ENCODE assay signal across 12 mouse cellular contexts in the genomic region with DNA sequence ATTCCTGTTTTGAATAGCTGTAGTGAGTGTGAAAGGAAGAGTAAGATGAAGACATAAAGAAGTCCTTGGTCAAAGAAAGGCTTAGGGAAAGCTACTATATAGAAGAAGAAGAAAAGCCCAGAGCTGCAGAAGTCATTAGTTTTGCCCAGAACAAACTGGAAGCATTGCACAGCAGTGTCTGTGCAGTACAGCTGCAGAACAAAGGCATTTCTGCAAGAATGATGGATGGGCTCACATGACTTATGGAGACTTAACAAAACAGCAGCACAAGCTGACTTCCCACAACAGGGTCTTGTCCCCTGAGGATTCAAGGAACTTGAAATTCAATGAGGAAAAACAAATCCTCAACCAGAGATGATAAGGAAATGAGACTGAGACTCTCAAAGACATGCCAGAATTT.
DNase-seq lines count a peak whose midpoint lies in the region; ATAC-seq and TF ChIP-seq lines count a peak whose summit lies in the region.
"Had no signal": no experiment of that assay in that cellular context is flagged by ENCODE, and none has a peak within 500 bp of the region (broad histone marks: within the 10 kb centered on the region; RNA-seq: fewer than 3 reads in every experiment).

No protein-coding gene starts in this region.

- TF ChIP-seq POLR2A in limb, embryonic 14.5 days (IDR thresholded peaks at IDR 0.05; ENCODE audit: borderline replicate concordance, extremely low read depth, insufficient read depth, insufficient read length): no peak

- DNase-seq in hindbrain, embryonic 10.5 days (ENCODE audit: low spot score): peak; percentile 15
- no peak for DNase-seq in hindbrain, embryonic 14.5 days (ENCODE audit: low spot score)
- DNase-seq in embryo, embryonic 10.5 days (ENCODE audit: low spot score): peak; percentile 75
- peak; percentile 21 for DNase-seq in limb, embryonic 14.5 days (ENCODE audit: low spot score)
- DNase-seq in spleen, adult 12 weeks (ENCODE audit: low spot score): no peak
- no peak for DNase-seq in spleen, postnatal 14 days (ENCODE audit: low spot score in 2 of 2)
- DNase-seq: cerebellum, postnatal 36 days; liver, embryonic 13.5 days; thymus, adult 18-20 months had no signal

- no peak overlapping the region for H3K4me3 ChIP-seq in hindbrain, embryonic 10.5 days
- no peak overlapping the region for H3K4me3 ChIP-seq in hindbrain, embryonic 14.5 days (replicated peaks; ENCODE audit: low read length)
- H3K4me3 ChIP-seq in hindbrain, embryonic 13.5 days: no peak overlapping the region
- H3K4me3 ChIP-seq in limb, embryonic 14.5 days (replicated peaks; ENCODE audit: low read length): no peak overlapping the region
- H3K4me3 ChIP-seq: liver, embryonic 13.5 days had no signal

- H3K27me3 ChIP-seq in hindbrain, embryonic 10.5 days (ENCODE audit: insufficient read depth, poor library complexity, severe bottlenecking): no peaks in the 10 kb centered on the region
- no peaks in the 10 kb centered on the region for H3K27me3 ChIP-seq in hindbrain, embryonic 14.5 days (ENCODE audit: control insufficient read depth, insufficient read depth, low read length)
- no peaks in the 10 kb centered on the region for H3K27me3 ChIP-seq in hindbrain, embryonic 13.5 days
- no peaks in the 10 kb centered on the region for H3K27me3 ChIP-seq in limb, embryonic 14.5 days (ENCODE audit: control insufficient read depth, insufficient read depth, low read length)
- H3K27me3 ChIP-seq: liver, embryonic 13.5 days had no signal

- H3K4me2 ChIP-seq in hindbrain, embryonic 14.5 days (replicated peaks): no peak overlapping the region
- H3K4me2 ChIP-seq in hindbrain, embryonic 13.5 days: no peak overlapping the region
- no peak overlapping the region for H3K4me2 ChIP-seq in limb, embryonic 14.5 days (replicated peaks; ENCODE audit: low read depth, low read length, severe bottlenecking)
- H3K4me2 ChIP-seq: liver, embryonic 13.5 days had no signal

- H3K27ac ChIP-seq in hindbrain, embryonic 10.5 days: no peak overlapping the region
- no peak overlapping the region for H3K27ac ChIP-seq in hindbrain, embryonic 14.5 days
- no peak overlapping the region for H3K27ac ChIP-seq in hindbrain, embryonic 13.5 days
- H3K27ac ChIP-seq in limb, embryonic 14.5 days (replicated peaks; ENCODE audit: low read depth, low read length): no peak overlapping the region
- H3K27ac ChIP-seq: liver, embryonic 13.5 days; macrophage had no signal

- ATAC-seq in hindbrain, embryonic 14.5 days (ENCODE audit: low FRiP score): no peak
- 0 out of 2 replicates have a peak, but pooled peaks have one; percentile 13 for ATAC-seq in hindbrain, embryonic 13.5 days (ENCODE audit: low FRiP score)
- ATAC-seq in limb, embryonic 14.5 days (ENCODE audit: low FRiP score, low read depth): no peak
- ATAC-seq: intestine, postnatal 0 days had no signal

- no peaks in the 10 kb centered on the region for H3K9me3 ChIP-seq in hindbrain, embryonic 10.5 days
- H3K9me3 ChIP-seq in hindbrain, embryonic 14.5 days (ENCODE audit: control insufficient read depth, low read length): no peaks in the 10 kb centered on the region
- no peaks in the 10 kb centered on the region for H3K9me3 ChIP-seq in hindbrain, embryonic 13.5 days
- no peaks in the 10 kb centered on the region for H3K9me3 ChIP-seq in limb, embryonic 14.5 days (ENCODE audit: control insufficient read depth, low read length)
- H3K9me3 ChIP-seq: liver, embryonic 13.5 days had no signal

- no peaks in the 10 kb centered on the region for H3K36me3 ChIP-seq in hindbrain, embryonic 10.5 days
- H3K36me3 ChIP-seq in hindbrain, embryonic 14.5 days (replicated peaks; ENCODE audit: control insufficient read depth, insufficient read depth): no peaks in the 10 kb centered on the region
- no peaks in the 10 kb centered on the region for H3K36me3 ChIP-seq in hindbrain, embryonic 13.5 days
- no peaks in the 10 kb centered on the region for H3K36me3 ChIP-seq in limb, embryonic 14.5 days (ENCODE audit: control insufficient read depth, insufficient read depth, low read length)
- H3K36me3 ChIP-seq: liver, embryonic 13.5 days had no signal

- peaks cover 8% of the 10 kb centered on the region; the same call in 1 of the 2 replicates for H3K4me1 ChIP-seq in hindbrain, embryonic 10.5 days (replicated peaks)
- no peaks in the 10 kb centered on the region for H3K4me1 ChIP-seq in hindbrain, embryonic 14.5 days (replicated peaks; ENCODE audit: control insufficient read depth, insufficient read depth, low read length)
- H3K4me1 ChIP-seq in hindbrain, embryonic 13.5 days (replicated peaks): no peaks in the 10 kb centered on the region; the same call in 1 of the 2 replicates
- H3K4me1 ChIP-seq in limb, embryonic 14.5 days (ENCODE audit: control insufficient read depth, insufficient read depth, low read length): no peaks in the 10 kb centered on the region
- H3K4me1 ChIP-seq: liver, embryonic 13.5 days had no signal

- H3K9ac ChIP-seq in hindbrain, embryonic 14.5 days: no peak overlapping the region
- H3K9ac ChIP-seq in hindbrain, embryonic 13.5 days: no peak overlapping the region
- H3K9ac ChIP-seq in limb, embryonic 14.5 days (ENCODE audit: low read depth, low read length, severe bottlenecking): no peak overlapping the region
- H3K9ac ChIP-seq: liver, embryonic 13.5 days had no signal

Comparison
In these comparisons a context has a peak if more than half of its experiments do, and no peak if none do; other contexts are left out.
1. DNase-seq: peak in hindbrain, embryonic 10.5 days (single experiment), embryo, embryonic 10.5 days (single experiment) and limb, embryonic 14.5 days (single experiment); none in hindbrain, embryonic 14.5 days (single experiment), spleen, adult 12 weeks (single experiment) and spleen, postnatal 14 days (0 of 2).